Mouse (Mus musculus): Measurements from ENCODE around the gene Aqp3. TPM values are rescaled to one million over a fixed set of nuclear protein-coding genes. Genes with fewer than 3 reads are reported as not detected.

The Aqp3 gene
- total RNA-seq, 2 experiments from 2014 or later, result not detected

DNA sequence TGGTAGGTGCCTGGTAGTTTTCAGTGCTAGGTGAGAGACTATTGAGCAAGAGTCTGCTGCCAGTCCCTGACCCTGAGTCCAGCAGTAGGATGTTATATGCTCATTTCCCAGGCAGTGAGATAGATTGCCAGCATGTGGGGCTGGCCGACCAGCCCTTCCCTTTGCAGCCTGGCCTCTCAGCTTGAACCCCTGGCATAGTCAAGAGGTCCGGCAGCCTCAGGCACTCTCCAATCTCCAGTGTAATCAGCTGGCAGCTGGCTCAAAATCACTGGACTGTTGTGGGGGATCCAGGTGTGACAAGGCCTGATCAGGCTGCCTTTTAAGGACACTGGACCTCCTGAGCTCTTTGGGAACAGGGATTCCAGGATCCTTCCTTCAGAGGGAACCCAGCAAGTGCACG lies 34.6 kb downstream of the Aqp3 start:
- no peak for DNase-seq

DNA sequence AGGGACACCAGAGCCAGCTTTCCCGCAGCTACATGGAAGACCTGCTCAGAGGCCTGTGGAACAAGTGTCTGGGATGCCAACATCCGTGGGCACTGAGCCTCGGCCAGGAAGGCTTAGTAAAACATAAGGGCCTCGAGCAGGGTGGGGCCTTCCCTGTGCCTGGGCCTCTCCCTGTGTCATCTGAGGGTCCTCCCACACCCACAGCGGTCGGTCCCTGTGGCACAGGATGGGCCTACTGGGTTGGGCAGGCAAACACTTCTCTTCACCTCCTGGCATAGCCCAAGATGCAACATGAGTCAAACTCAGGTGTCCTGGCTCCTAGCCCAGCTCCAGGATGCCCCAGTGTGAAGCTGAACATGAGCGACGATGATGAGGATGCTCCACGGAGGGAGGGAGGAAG lies 40.6 kb downstream of the Aqp3 start:
- no peak for DNase-seq

DNA sequence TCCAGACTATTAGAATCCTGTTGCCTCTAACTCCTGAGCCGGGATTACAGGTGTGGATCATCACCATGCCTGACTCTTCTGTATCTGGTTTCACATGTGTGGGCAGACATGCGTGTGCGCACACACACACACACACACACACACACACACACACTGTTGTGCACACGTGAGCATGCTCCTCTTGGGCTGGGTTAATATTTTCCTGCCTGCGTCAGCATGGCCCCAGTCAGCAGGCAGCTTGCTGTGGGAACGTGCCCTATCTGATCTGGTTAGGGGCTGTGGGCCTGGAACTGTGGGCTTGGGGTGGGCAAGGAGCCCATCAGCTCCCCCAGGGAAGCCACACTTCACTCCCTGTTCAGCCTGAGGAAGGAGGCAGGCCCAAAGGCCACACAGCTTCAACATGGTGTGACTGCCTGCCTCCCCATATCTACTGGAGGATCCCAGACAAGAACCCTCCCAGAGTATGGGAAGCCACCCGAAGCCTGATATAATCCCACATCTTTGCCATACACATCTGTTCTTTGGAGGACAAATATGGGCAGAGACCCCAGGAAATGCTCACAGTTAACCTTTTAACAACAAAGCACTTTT lies 41.1 kb downstream of the Aqp3 start:
- DNase-seq, result no peak

DNA sequence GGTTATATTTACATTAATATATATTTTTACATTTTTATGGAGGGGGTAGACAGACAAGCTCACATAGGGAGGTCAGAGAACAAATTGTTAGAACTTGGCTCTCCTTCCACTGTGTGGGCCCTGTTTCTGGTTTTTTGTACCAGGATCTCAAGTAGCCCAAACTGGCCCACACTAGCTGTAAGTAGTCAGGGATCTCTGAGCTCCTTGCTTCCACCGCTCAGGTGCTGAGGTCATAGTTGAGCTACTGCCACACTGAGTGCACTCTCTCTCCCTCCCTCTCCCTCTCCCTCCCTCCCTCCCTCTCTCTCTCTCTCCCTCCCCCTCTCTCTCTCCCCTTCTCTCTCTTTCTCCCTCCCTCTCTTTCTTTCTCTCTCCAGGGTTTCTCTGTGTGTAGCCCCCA lies 41.7 kb downstream of the Aqp3 start:
- no peak for DNase-seq

DNA sequence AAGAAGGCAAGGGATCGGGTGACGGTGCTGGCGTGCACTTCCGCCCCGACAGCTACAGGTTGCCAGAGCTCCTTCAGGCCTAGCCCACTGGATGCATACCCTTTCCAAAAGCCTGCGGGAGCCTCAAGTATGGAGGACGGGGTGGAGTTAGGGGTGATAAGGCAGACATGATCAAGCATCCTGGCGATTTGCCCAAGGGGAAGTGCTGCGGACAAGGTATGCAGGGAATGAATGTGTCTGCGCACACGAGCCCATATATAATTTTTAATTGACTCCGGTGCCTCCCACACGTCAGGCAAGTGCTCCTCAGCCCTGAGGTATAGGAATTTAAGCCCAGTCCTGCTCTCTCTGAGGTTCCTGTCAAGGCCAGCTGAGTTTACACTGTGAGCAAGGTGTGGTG lies 42.9 kb downstream of the Aqp3 start:
- DNase-seq, result no peak

DNA sequence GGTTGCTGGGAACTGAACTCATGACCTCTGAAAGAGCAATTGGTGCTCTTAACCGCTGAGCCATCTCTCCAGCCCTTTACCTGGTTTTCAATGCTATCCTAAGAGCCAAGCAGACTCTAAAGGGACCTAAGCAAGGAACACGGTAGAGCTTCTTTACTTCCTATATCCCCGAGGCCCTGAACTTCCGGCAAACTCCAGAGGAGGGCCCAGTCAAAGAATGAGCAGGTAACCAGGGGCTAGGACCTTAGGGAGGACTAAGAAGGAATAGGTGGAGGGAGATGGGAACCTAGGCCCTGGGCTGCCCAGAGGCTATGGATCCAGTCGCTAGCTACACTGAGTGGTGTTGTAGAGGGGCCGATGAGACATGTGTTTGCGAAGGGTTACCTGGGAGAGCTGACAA lies 46.2 kb downstream of the Aqp3 start:
- no peak for DNase-seq

DNA sequence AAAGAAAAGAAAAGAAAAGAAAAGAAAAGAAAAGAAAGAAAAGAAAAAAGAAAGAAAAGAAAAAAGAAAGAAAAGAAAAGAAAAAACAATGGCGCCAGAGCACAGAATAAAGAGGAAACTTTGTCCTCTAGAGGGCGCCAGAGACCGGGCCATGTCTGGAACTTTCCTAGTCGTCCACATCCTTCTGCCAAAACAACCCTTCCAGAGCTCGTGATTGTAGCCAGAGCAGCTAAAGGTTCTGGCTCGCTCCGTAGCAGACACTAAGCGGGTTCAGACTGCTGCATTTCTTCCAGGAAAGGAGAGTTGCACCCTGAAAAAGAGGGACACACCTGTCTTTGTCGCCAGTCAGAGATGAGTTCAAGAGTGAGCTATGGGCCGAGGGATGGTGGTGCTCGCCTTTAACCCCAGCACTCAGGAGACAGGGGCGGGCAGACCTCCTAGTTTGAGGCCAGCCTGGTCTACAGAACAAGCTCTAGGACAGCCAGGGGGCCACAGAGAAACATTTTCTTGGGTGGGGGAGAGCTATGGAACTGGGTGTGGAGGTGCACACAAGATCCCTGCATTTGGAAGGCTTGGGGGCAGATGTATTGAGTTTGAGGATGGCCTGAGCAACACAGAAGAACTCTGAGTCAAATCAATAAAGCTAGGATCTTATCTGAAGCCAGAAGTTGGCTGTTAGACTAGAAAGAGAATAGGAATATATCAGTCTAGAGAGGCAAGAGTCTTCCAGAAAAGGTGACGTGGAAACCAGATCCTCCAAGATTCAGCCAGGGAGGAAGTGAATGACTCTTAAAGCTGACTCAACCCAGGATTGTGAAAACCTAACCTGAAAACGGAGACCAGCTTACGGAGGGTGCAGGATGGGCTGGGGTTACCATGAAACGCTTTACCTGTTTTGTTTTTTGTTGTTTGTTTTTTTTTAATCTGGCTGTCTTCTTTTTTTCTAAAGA lies 47.0 kb downstream of the Aqp3 start:
- peak; percentile 61 for DNase-seq

DNA sequence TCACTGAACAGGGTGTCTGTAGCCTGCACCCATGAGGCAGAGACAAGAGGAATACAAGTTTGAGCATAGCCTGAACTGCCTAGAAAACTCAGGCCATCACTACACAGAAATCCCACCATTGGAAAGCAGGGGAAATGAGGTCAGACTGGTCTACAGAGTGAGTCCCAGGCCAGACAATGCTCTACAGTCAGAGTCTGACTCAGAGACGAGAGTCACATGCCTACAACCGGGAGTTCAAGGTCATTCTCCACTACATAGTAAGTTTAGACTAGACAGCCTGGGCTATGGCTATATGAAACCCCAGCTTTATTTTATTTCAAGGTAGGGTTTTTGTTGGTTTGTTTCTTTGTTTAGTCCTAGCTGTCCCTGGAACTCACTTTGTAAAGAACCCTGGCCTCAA lies 49.1 kb downstream of the Aqp3 start:
- DNase-seq, result no peak

DNA sequence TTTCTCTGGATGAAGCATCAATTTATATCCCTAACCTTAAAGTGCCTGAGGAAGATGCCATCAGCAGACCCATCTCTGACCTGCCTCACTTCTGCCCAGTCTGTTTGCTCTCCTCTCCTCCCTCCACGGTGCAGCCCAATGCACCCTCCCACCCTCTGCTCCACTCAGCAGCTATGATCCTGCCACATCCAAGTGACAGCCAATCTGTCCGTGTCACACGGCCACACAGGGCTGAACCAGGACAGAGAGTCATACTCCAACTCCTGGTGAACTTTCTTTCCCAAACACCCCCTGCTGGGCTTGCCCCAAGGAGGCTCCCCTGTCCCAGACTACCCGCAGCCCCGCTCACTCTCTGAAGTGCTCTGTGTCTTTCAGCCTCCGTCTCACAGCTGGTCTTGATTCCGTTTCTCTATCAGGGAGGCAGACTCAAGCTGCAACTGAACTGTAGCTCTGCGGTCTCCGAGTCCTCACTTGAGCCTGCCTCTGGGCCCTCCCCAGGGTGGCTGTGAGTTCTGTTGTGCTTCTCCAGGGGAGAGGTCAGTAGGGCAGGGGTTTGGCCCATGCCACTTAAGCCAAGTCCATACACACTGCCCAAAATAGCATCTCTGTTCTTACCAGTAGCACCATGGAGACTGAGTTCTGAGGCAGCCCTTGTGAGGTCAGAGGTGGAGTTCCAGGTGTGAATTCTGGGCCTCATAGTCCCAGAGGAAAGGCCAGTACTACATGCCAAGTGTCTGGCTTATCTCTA lies 50.3 kb downstream of the Aqp3 start, which contains the start of gene Aqp7:
Gene Aqp7 (minus strand): TSS at position 616 of the 748 bp plus-strand sequence.
- peak; percentile 37 for DNase-seq

DNA sequence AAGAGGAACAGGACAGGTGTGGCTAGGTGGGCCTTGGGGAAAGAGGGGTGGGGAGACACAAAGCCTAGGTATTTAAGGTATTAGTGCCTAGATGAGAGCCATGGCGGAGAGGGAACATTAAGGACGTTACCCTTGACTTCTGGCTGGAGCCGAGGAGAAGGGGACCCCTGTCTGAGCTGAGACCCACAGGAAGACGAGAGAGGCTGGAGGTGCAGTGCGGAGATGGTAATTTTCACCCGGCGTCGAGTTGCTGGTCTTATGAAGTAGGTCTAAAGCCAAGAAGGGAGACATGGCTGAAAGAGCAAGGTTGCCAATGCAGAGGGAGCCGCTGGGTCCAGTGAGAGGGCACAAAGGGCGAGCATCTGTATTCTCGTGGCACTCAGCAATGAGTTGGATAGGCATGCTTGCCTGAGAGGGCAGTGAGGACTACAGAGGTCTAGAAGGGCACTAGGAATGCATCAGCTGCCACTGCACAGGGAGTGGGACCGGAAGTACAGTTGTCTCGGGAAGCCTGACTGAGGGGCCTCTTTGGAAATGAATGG lies 51.7 kb downstream of the Aqp3 start:
- no peak for DNase-seq

DNA sequence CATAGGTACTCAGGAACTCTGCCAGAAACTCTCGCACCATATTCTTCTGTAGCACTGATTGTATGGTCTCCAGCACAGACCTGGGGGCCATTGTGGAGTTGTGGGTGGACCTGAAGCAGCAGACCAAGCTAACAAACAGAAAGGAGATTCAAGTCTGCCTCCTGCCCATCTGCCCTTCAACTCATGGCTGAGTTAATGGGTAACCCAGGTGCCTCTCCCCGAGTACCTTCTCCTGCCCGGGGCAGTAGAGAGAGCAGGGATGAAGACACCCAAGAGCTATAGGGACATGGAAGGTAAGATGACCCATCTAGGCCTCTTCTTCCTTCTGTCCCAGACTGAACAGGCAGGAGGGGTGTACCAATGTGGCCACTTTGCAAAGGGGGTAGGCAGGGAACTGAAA lies 52.7 kb downstream of the Aqp3 start:
- no peak for DNase-seq

DNA sequence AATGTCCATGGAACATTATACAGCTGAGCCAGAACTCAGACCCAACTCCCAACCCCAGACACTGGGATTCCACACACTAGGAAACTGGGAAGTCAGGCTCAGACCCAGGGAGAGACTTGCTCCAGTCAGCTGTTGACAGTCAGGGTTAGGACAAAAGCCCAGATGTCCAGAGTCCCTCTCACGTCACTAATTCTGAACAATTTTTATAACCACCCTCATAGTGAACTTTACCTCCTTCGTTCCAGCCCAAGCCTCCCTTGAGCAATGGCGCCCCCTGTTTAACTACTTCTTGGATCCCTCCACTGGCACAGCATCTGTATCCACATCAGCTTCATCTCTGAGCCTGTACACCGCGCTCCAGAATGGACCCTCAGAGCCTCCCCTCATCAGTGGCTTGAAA lies 54.0 kb downstream of the Aqp3 start:
- DNase-seq, result no peak

DNA sequence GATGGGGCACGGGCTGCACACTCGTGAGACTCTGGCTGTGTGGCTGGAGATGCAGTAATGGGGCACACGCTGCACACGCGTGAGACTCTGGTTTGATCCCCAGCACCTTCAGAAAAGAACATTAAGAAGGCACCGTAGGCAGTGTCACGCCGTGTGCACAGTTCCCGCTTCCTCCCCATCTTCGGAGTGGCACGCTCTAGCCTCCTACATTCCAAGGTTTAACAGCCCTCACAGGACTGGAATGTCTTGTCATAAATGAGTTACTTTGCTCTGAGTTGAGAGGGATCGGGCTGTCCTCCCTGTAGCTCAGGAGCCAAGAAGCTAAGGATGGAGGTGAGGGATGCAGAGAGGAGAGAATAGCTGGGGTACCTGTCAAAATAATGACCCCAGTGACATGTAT lies 55.1 kb downstream of the Aqp3 start:
- no peak for DNase-seq

Other genes with a start within 250 kb of the Aqp3 start
- gene B4galt1, start 244.2 kb downstream of the Aqp3 start, total RNA-seq (2021), result 10 to 100 TPM; 28.2 to 30.5 TPM
- gene Spink4, start 178.1 kb downstream of the Aqp3 start, total RNA-seq (2021), result not detected
- gene Bag1, start 149.9 kb downstream of the Aqp3 start, total RNA-seq (2021), result 100 to 1,000 TPM; 177 to 180 TPM
- gene Chmp5, start 149.8 kb downstream of the Aqp3 start, total RNA-seq (2021), result 10 to 100 TPM; 20.4 to 24.0 TPM
- 10 to 100 TPM; 15.7 to 17.0 TPM for gene Nfx1, start 127.3 kb downstream of the Aqp3 start, total RNA-seq (2021)
- 10 to 100 TPM; 12.6 to 13.5 TPM for gene Aqp7, start 50.0 kb downstream of the Aqp3 start, total RNA-seq (2021)
- 10 to 100 TPM; 13.4 to 13.5 TPM for gene Nol6, start 26.3 kb upstream of the Aqp3 start, total RNA-seq (2021)
- 100 to 1,000 TPM; 105 to 110 TPM for gene Ube2r2, start 37.6 kb upstream of the Aqp3 start, total RNA-seq (2021)
- 10 to 100 TPM; 70.4 to 92.0 TPM for gene Ubap2, start 177.0 kb upstream of the Aqp3 start, total RNA-seq (2021)
- gene Dcaf12, start 216.7 kb upstream of the Aqp3 start, total RNA-seq (2021), result 10 to 100 TPM; 25.9 to 26.6 TPM